Mouse (Mus musculus) E14TG2a.4 (cell line): ENCODE results near the gene Vegfa.

ENCODE experiments used
- H3K27me3 ChIP-seq: 2 replicates; pipeline ENCODE4 v1.6.1; 2014; ENCODE audit warnings: low read length, control low read depth; ENCODE audit not compliant: insufficient read depth
- H3K36me3 ChIP-seq: 2 replicates; pipeline ENCODE4 v1.6.1; 2014; ENCODE audit warnings: low read length, control low read depth; ENCODE audit not compliant: insufficient read depth
- H3K4me1 ChIP-seq: replicated peaks from 2 replicates; pipeline ENCODE4 v1.6.1; 2014; ENCODE audit warnings: low read depth, low read length, control low read depth
- H3K4me3 ChIP-seq: replicated peaks from 2 replicates; pipeline ENCODE4 v1.5.1; 2014; ENCODE audit warnings: mild to moderate bottlenecking, low read length
- H3K9me3 ChIP-seq: 2 replicates; pipeline ENCODE4 v1.6.1; 2014; ENCODE audit warnings: low read length, control low read depth
- CTCF ChIP-seq: conservative IDR thresholded peaks from 2 replicates; pipeline ENCODE4 v1.5.1; 2014; ENCODE audit warnings: low read length
- NANOG ChIP-seq: IDR thresholded peaks from 2 replicates; pipeline ENCODE4 v1.6.1; 2014; ENCODE audit warnings: borderline replicate concordance, low read length, mixed read lengths
- POU5F1 ChIP-seq: IDR thresholded peaks from 2 replicates; pipeline ENCODE4 v1.6.1; 2014; ENCODE audit warnings: low read length, borderline replicate concordance

Gene Vegfa

GRCm38 (mm10) chr17:45971800-45972199, 60.4 kb downstream of the Vegfa start:
- Histone ChIP-seq H3K4me1 (peaks cover 38% of the 10 kb centered on the region), H3K36me3 (no peaks in the 10 kb centered on the region)
- TF ChIP-seq NANOG (no peak), POU5F1 (no peak), CTCF (no peak)

GRCm38 (mm10) chr17:45970741-45971550, 61.2 kb downstream of the Vegfa start:
- Histone ChIP-seq H3K4me1 (peaks cover 43% of the 10 kb centered on the region), H3K27me3 (peaks cover 5% of the 10 kb centered on the region; the same call in 1 of the 2 replicates), H3K36me3 (no peaks in the 10 kb centered on the region), H3K9me3 (peaks cover 5% of the 10 kb centered on the region; the same call in 1 of the 2 replicates), H3K4me3 (no peak overlapping the region)
- TF ChIP-seq POU5F1 (no peak), CTCF (no peak), NANOG (no peak)

More at GRCm38 (mm10) chr17:45971800-45972199, 60.4 kb downstream of the Vegfa start:
- Histone ChIP-seq H3K4me3 (no peak overlapping the region), H3K27me3 (peaks cover 4% of the 10 kb centered on the region; the same call in 1 of the 2 replicates), H3K9me3 (peaks cover 13% of the 10 kb centered on the region)

GRCm38 (mm10) chr17:45969596-45969995, 62.6 kb downstream of the Vegfa start:
- Histone ChIP-seq H3K4me1 (peaks cover 53% of the 10 kb centered on the region), H3K9me3 (no peaks in the 10 kb centered on the region), H3K36me3 (no peaks in the 10 kb centered on the region), H3K4me3 (no peak overlapping the region), H3K27me3 (peaks cover 5% of the 10 kb centered on the region; the same call in 1 of the 2 replicates)
- TF ChIP-seq NANOG (no peak), CTCF (no peak), POU5F1 (no peak)

GRCm38 (mm10) chr17:45968341-45968740, 63.8 kb downstream of the Vegfa start:
- H3K9me3 ChIP-seq: no peaks in the 10 kb centered on the region
- H3K36me3 ChIP-seq: no peaks in the 10 kb centered on the region
- H3K4me3 ChIP-seq: no peak overlapping the region
- peaks cover 5% of the 10 kb centered on the region for H3K27me3 ChIP-seq
- peaks cover 56% of the 10 kb centered on the region for H3K4me1 ChIP-seq
- TF ChIP-seq POU5F1 (no peak), CTCF (no peak), NANOG (no peak)
